Mouse (Mus musculus): ENCODE measurements around the gene Gpr160. TPM values are rescaled to one million over a fixed set of nuclear protein-coding genes. Genes with fewer than 3 reads are reported as not detected.

The Gpr160 gene
- polyA plus RNA-seq, 1 experiment from 2014 or later = 1.9 TPM

DNA sequence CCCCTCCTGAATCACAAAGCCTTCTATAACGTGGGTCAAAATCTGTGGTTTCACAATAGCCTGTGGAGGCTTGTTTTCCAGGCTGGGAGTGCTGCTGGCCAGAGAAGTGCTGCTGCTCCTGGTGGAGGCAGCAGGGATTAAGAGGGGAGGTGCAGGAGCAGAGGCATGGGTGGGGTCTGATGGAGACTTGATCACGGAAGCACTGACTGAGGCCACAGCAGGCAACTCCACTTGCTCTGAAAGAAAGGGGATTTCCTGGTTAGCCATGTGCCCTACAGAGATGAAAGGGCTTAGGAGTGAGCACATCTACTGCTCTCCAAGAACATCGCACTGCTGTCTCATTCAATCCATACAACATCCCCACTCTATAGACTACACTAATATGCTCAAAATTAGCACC, 74.1 kb downstream of the Gpr160 start:
- H3K9me3 ChIP-seq (ENCODE audit: control insufficient read depth, low read length) = no peaks in the 10 kb centered on the region
- no peak for ATAC-seq (ENCODE audit: insufficient read depth, low FRiP score, low TSS enrichment)
- no peak overlapping the region for H3K9ac ChIP-seq (ENCODE audit: low read length)
- DNase-seq (ENCODE audit: low spot score) = no peak
- peaks cover 6% of the 10 kb centered on the region; the same call in 1 of the 2 replicates for H3K36me3 ChIP-seq (ENCODE audit: control insufficient read depth, insufficient read depth, low read length)
- no peaks in the 10 kb centered on the region for H3K27me3 ChIP-seq (ENCODE audit: control insufficient read depth, insufficient read depth, low read length)
- no peak overlapping the region for H3K4me3 ChIP-seq (ENCODE audit: low read depth, low read length)
- H3K4me2 ChIP-seq (ENCODE audit: low read depth) = no peak overlapping the region
- no peak overlapping the region for H3K27ac ChIP-seq (ENCODE audit: low read depth, low read length)
- 58% methylated on average over 3 of the region's 3 CpGs for WGBS
- H3K4me1 ChIP-seq (ENCODE audit: control insufficient read depth, insufficient read depth, low read length) = no peaks in the 10 kb centered on the region

DNA sequence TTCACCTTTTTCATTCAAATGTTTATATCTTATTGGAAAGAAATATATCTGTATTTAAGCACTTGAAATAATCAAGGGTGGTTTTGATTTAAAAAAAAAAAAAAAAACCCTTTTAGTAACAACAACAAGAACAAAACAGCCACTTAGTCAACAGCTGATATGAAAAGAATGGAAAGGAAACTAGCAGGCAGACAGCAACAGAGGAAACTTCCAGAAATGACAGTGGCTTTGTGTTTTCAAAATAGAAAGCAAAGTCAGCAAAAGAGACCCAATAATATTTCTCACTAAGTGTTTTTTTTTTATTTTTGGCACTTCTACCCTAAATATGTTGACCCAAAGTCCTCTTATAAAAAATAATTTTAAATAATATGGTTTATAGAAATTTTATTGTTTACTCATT, 78.6 kb downstream of the Gpr160 start:
- DNase-seq (ENCODE audit: low spot score) (no peak), ATAC-seq (ENCODE audit: insufficient read depth, low FRiP score, low TSS enrichment) (no peak)
- no peaks in the 10 kb centered on the region for H3K27me3 ChIP-seq (ENCODE audit: control insufficient read depth, insufficient read depth, low read length)
- no peaks in the 10 kb centered on the region for H3K4me1 ChIP-seq (ENCODE audit: control insufficient read depth, insufficient read depth, low read length)
- H3K9me3 ChIP-seq (ENCODE audit: control insufficient read depth, low read length) = no peaks in the 10 kb centered on the region
- H3K9ac ChIP-seq (ENCODE audit: low read length) = no peak overlapping the region
- peaks cover 8% of the 10 kb centered on the region; the same call in 1 of the 2 replicates for H3K36me3 ChIP-seq (ENCODE audit: control insufficient read depth, insufficient read depth, low read length)
- no peak overlapping the region for H3K4me3 ChIP-seq (ENCODE audit: low read depth, low read length)
- H3K4me2 ChIP-seq (ENCODE audit: low read depth) = no peak overlapping the region
- H3K27ac ChIP-seq (ENCODE audit: low read depth, low read length) = no peak overlapping the region

Other genes with a start within 250 kb of the Gpr160 start
- gene Lrriq4, start 211.4 kb upstream of the Gpr160 start, polyA plus RNA-seq (2014; fragmentation: Nextera tagmentation; extraction: Ambion mirVana) = 0.16 TPM in 1 of 2 replicates, not detected in the other
- gene Lrrc34, start 208.1 kb upstream of the Gpr160 start, polyA plus RNA-seq (2014; fragmentation: Nextera tagmentation; extraction: Ambion mirVana) = 1.2 and 1.6 TPM in 2 replicates
- not detected in 2 replicates for gene Lrrc31, start 156.1 kb upstream of the Gpr160 start, polyA plus RNA-seq (2014; fragmentation: Nextera tagmentation; extraction: Ambion mirVana)
- gene Samd7, start 109.7 kb upstream of the Gpr160 start, polyA plus RNA-seq (2014; fragmentation: Nextera tagmentation; extraction: Ambion mirVana) = not detected in 2 replicates
- 60.8 and 68.5 TPM in 2 replicates for gene Sec62, start 63.1 kb upstream of the Gpr160 start, polyA plus RNA-seq (2014; fragmentation: Nextera tagmentation; extraction: Ambion mirVana)
- 5.2 and 5.6 TPM in 2 replicates for gene Phc3, start 113.5 kb downstream of the Gpr160 start, polyA plus RNA-seq (2014; fragmentation: Nextera tagmentation; extraction: Ambion mirVana)
- 44.7 and 47.8 TPM in 2 replicates for gene Prkci, start 139.8 kb downstream of the Gpr160 start, polyA plus RNA-seq (2014; fragmentation: Nextera tagmentation; extraction: Ambion mirVana)
- gene Skil, start 239.1 kb downstream of the Gpr160 start, polyA plus RNA-seq (2014; fragmentation: Nextera tagmentation; extraction: Ambion mirVana) = 57.4 and 60.1 TPM in 2 replicates

Data from neural tube, embryonic 11.5 days (tissue).